Mouse (Mus musculus): ENCODE measurements around the gene Usp37.

DNA sequence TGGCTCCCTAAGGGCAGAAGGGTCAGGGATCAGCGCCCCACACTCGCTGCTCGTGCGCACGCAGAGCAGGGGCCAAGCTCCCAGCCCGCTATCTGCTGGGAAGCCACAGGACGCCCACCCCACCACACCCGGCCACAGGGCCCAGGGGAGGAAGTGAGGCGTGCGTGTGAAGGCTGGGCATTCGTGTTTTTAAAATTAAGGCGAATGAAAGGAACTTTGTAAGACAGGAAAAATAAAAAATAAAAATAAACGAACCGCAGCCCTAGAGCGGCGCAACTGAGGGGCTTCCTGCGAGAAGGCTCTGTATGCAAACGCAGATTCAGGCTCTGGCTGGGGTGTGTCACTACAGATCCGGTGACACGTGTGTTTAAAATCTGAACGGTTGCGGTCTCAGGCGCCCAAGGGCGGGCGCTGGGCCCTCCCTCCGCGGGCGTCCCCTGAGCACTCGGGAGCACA, 154.2 kb downstream of the Usp37 start:
- TF ChIP-seq CTCF (IDR thresholded peaks at IDR 0.05; ENCODE audit: borderline replicate concordance, insufficient read depth, low read depth, low read length) (no peak), POLR2A (IDR thresholded peaks at IDR 0.05; ENCODE audit: borderline replicate concordance, insufficient read depth, low read length) (no peak)

All from cerebellum, adult 2 months (tissue).